Mouse (Mus musculus) limb, embryonic 11.5 days (tissue): Measurements from ENCODE around the gene Ly6g6e. TPM values are rescaled to one million over a fixed set of nuclear protein-coding genes. Genes with fewer than 3 reads are reported as not detected.
A peak's percentile ranks its signal among the peaks of the same experiment; 100 is the strongest.

ENCODE experiments used
- ATAC-seq: fragments of 200-750 bp; cut with Nextera tagmentation; 2 replicates; pipeline ENCODE4 v1.8.0; 2017; ENCODE audit warnings: low read depth; ENCODE audit not compliant: insufficient number of reproducible peaks, low FRiP score, low TSS enrichment
- DNase-seq: peaks from one replicate; pipeline ENCODE4 v3.0.0-alpha.2; 2015; ENCODE audit warnings: low spot score
- H3K27ac ChIP-seq: fragments of 300-500 bp; sonication (generic); replicated peaks from 2 replicates; pipeline ENCODE4 v1.5.1; 2014; ENCODE audit warnings: low read depth, mild to moderate bottlenecking, low read length
- H3K27me3 ChIP-seq: fragments of 300-500 bp; sonication (generic); 2 replicates; pipeline ENCODE4 v1.6.1; 2014; ENCODE audit warnings: mild to moderate bottlenecking, low read length, mixed read lengths; ENCODE audit not compliant: control insufficient read depth, insufficient read depth
- H3K36me3 ChIP-seq: fragments of 300-500 bp; sonication (generic); 2 replicates; pipeline ENCODE4 v1.6.1; 2014; ENCODE audit warnings: mild to moderate bottlenecking, low read length, moderate library complexity, mixed read lengths; ENCODE audit not compliant: control insufficient read depth, insufficient read depth
- H3K4me1 ChIP-seq: fragments of 300-500 bp; sonication (generic); 2 replicates; pipeline ENCODE4 v1.6.1; 2014; ENCODE audit warnings: low read length, mixed read lengths; ENCODE audit not compliant: control insufficient read depth, insufficient read depth
- H3K4me2 ChIP-seq: fragments of 300-500 bp; sonication (generic); 2 replicates; pipeline ENCODE4 v1.6.1; 2014; ENCODE audit warnings: low read depth, mild to moderate bottlenecking, moderate library complexity; ENCODE audit not compliant: severe bottlenecking
- H3K4me3 ChIP-seq: fragments of 300-500 bp; sonication (generic); 2 replicates; pipeline ENCODE4 v1.5.1; 2014; ENCODE audit warnings: low read depth, low read length
- H3K9ac ChIP-seq: fragments of 300-500 bp; sonication (generic); 2 replicates; pipeline ENCODE4 v1.6.1; 2014; ENCODE audit warnings: mild to moderate bottlenecking, low read length
- H3K9me3 ChIP-seq: fragments of 300-500 bp; sonication (generic); 2 replicates; pipeline ENCODE4 v1.6.1; 2016; ENCODE audit warnings: low read length; ENCODE audit not compliant: control insufficient read depth
- WGBS: fragments of 180-500 bp; shearing (Covaris S2); extraction: QIAGEN DNeasy Blood & Tissue Kit; methylation state at CpG from one replicate; pipeline ENCODE4 v1.1.7; 2014; 5-methylcytosine and 5-hydroxymethylcytosine counted together
- polyA plus RNA-seq: library from polyadenylated mRNA; unstranded; fragments of >200 nt; fragmentation: Nextera tagmentation; extraction: Ambion mirVana; gene quantifications from 2 replicates; pipeline ENCODE4 v1.2.1, GENCODE M21; 2014

Ly6g6e gene
- polyA plus RNA-seq, 1 experiment from 2014 or later, result 1.5 TPM

GRCm38 (mm10) chr17:35064951-35065947 lies 11.5 kb upstream of the Ly6g6e start, which contains the start of gene Ly6g6c:
Gene Ly6g6c (plus strand): TSS chr17:35065388.
- 2% methylated on average over 48 of the region's 48 CpGs for WGBS
- Histone ChIP-seq H3K9me3 (no peaks in the 10 kb centered on the region), H3K4me3 (peak within 1 kb of the TSS; percentile 21), H3K9ac (peak within 1 kb of the TSS; percentile 49), H3K27me3 (peaks cover 27% of the 10 kb centered on the region), H3K4me2 (peak within 1 kb of the TSS; percentile 74), H3K27ac (peak within 1 kb of the TSS; percentile 51; the same call in 1 of the 2 replicates), H3K4me1 (peaks cover 16% of the 10 kb centered on the region), H3K36me3 (peaks cover 11% of the 10 kb centered on the region)
- DNase-seq (peak; percentile 71), ATAC-seq (peak; percentile 31; the same call in 1 of the 2 replicates)

- 43% methylated on average over 10 of the region's 10 CpGs for WGBS
- H3K36me3 ChIP-seq, result peaks cover 7% of the 10 kb centered on the region
- no peaks in the 10 kb centered on the region for H3K9me3 ChIP-seq
- DNase-seq (no peak), ATAC-seq (no peak)
- H3K4me2 ChIP-seq, result peak within 1 kb of the TSS; percentile 74
- H3K27me3 ChIP-seq, result peaks cover 27% of the 10 kb centered on the region
- peak within 1 kb of the TSS; percentile 49 for H3K9ac ChIP-seq
- H3K4me1 ChIP-seq, result peaks cover 13% of the 10 kb centered on the region; the same call in 1 of the 2 replicates
- peak within 1 kb of the TSS; percentile 21 for H3K4me3 ChIP-seq
- no peak within 1 kb of the TSS for H3K27ac ChIP-seq
Observed at GRCm38 (mm10) chr17:35066084-35066483, 10.6 kb upstream of the Ly6g6e start, which contains the start of gene Mpig6b. Gene Mpig6b (minus strand): TSS chr17:35066184.

- ATAC-seq (no peak), DNase-seq (no peak)
- no peaks in the 10 kb centered on the region for H3K9me3 ChIP-seq
- H3K4me2 ChIP-seq, result no peak overlapping the region
- peaks cover 27% of the 10 kb centered on the region for H3K27me3 ChIP-seq
- H3K36me3 ChIP-seq, result no peaks in the 10 kb centered on the region
- H3K27ac ChIP-seq, result no peak overlapping the region
- no peak overlapping the region for H3K4me3 ChIP-seq
- WGBS, result 82% methylated on average over 17 of the region's 17 CpGs
- H3K4me1 ChIP-seq, result peaks cover 13% of the 10 kb centered on the region; the same call in 1 of the 2 replicates
- H3K9ac ChIP-seq, result no peak overlapping the region
Observed at GRCm38 (mm10) chr17:35068213-35068914, 8.3 kb upstream of the Ly6g6e start.

- ATAC-seq, result no peak
- Histone ChIP-seq H3K4me3 (no peak overlapping the region), H3K4me1 (0 out of 2 replicates have a peak, but pooled peaks cover 2% of the 10 kb centered on the region), H3K27me3 (peaks cover 19% of the 10 kb centered on the region), H3K36me3 (no peaks in the 10 kb centered on the region), H3K4me2 (no peak overlapping the region), H3K27ac (no peak overlapping the region), H3K9me3 (no peaks in the 10 kb centered on the region), H3K9ac (no peak overlapping the region)
- DNase-seq, result no peak
- 66% methylated on average over 6 of the region's 6 CpGs for WGBS
Observed at GRCm38 (mm10) chr17:35070556-35071229, 6.0 kb upstream of the Ly6g6e start.

- Histone ChIP-seq H3K4me2 (no peak overlapping the region), H3K4me1 (0 out of 2 replicates have a peak, but pooled peaks cover 2% of the 10 kb centered on the region), H3K27ac (no peak overlapping the region), H3K4me3 (no peak overlapping the region), H3K9ac (no peak overlapping the region; the same call in 1 of the 2 replicates), H3K36me3 (no peaks in the 10 kb centered on the region), H3K9me3 (no peaks in the 10 kb centered on the region), H3K27me3 (peaks cover 12% of the 10 kb centered on the region)
- no peak for ATAC-seq
- no peak for DNase-seq
- 82% methylated on average over 9 of the region's 9 CpGs for WGBS
Observed at GRCm38 (mm10) chr17:35071454-35071853, 5.2 kb upstream of the Ly6g6e start.

- ATAC-seq (no peak), DNase-seq (no peak)
- H3K9ac ChIP-seq, result no peak overlapping the region; the same call in 1 of the 2 replicates
- H3K4me2 ChIP-seq, result no peak overlapping the region
- no peak overlapping the region for H3K27ac ChIP-seq
- no peak overlapping the region for H3K4me3 ChIP-seq
- H3K9me3 ChIP-seq, result no peaks in the 10 kb centered on the region
- peaks cover 12% of the 10 kb centered on the region for H3K4me1 ChIP-seq
- WGBS, result 38% methylated on average over 17 of the region's 17 CpGs
- no peaks in the 10 kb centered on the region for H3K36me3 ChIP-seq
- no peaks in the 10 kb centered on the region for H3K27me3 ChIP-seq
Observed at GRCm38 (mm10) chr17:35074097-35074496, 2.6 kb upstream of the Ly6g6e start.

GRCm38 (mm10) chr17:35077285-35077684 lies 583 bp downstream of the Ly6g6e start:
- no peak overlapping the region for H3K4me3 ChIP-seq
- H3K27me3 ChIP-seq, result no peaks in the 10 kb centered on the region
- no peaks in the 10 kb centered on the region for H3K9me3 ChIP-seq
- ATAC-seq, result no peak
- H3K9ac ChIP-seq, result no peak overlapping the region; the same call in 1 of the 2 replicates
- DNase-seq, result no peak
- WGBS, result 40% methylated on average over 2 of the region's 2 CpGs
- peak overlapping the region; percentile 42 for H3K4me2 ChIP-seq
- peaks cover 12% of the 10 kb centered on the region for H3K4me1 ChIP-seq
- no peak overlapping the region for H3K27ac ChIP-seq
- H3K36me3 ChIP-seq, result no peaks in the 10 kb centered on the region
